Mouse (Mus musculus) liver, adult 2 months (tissue): Measurements from ENCODE around the gene Slc25a42.
A peak's percentile ranks its signal among the peaks of the same experiment; 100 is the strongest.

Experiments
- CTCF ChIP-seq: fragments of 200-500 bp; IDR thresholded peaks from 2 replicates; pipeline ENCODE4 v1.5.1; 2011; ENCODE audit warnings: low read depth, low read length, control low read depth
- POLR2A ChIP-seq: fragments of 200-500 bp; IDR thresholded peaks from 2 replicates; pipeline ENCODE4 v1.6.1; 2011; ENCODE audit warnings: low read length, control low read depth; ENCODE audit not compliant: insufficient read depth; ENCODE audit errors: extremely low read depth

- TF ChIP-seq CTCF: peak; percentile 27; the same call in 1 of the 2 replicates
- TF ChIP-seq POLR2A: no peak
Observed at GRCm38 (mm10) chr8:70179082-70179481, 33.0 kb downstream of the Slc25a42 start.
